Mouse (Mus musculus): ENCODE data around the gene Med16.

Gene Med16

GRCm38 (mm10) chr10:79917532-79918100, 8.9 kb upstream of the Med16 start:
- DNase-seq (ENCODE audit: low spot score in 2 of 2), result no peak

GRCm38 (mm10) chr10:79916808-79917531, 8.2 kb upstream of the Med16 start, which contains the start of gene Kiss1r:
Gene Kiss1r (plus strand): TSS chr10:79916971.
- DNase-seq (ENCODE audit: low spot score in 2 of 2), result peak; percentile 78 to 80

- DNase-seq (ENCODE audit: low spot score in 2 of 2), result no peak
Observed at GRCm38 (mm10) chr10:79916081-79916480, 7.4 kb upstream of the Med16 start.

- DNase-seq (ENCODE audit: low spot score in 2 of 2), result no peak
Observed at GRCm38 (mm10) chr10:79914948-79915596, 6.3 kb upstream of the Med16 start.

- no peak for DNase-seq (ENCODE audit: low spot score in 2 of 2)
Observed at GRCm38 (mm10) chr10:79914131-79914947, 5.6 kb upstream of the Med16 start.

GRCm38 (mm10) chr10:79912412-79912811, 3.7 kb upstream of the Med16 start:
- DNase-seq (ENCODE audit: low spot score in 2 of 2), result no peak

- DNase-seq (ENCODE audit: low spot score in 2 of 2), result no peak
Observed at GRCm38 (mm10) chr10:79910556-79910955, 1.8 kb upstream of the Med16 start, which contains the start of gene Gm26602. Gene Gm26602 (plus strand): TSS chr10:79910856.

GRCm38 (mm10) chr10:79909092-79909922, 584 bp upstream of the Med16 start:
- peak; percentile 54 to 57 for DNase-seq (ENCODE audit: low spot score in 2 of 2)

GRCm38 (mm10) chr10:79907415-79907814, 1.3 kb downstream of the Med16 start:
- DNase-seq (ENCODE audit: low spot score in 2 of 2), result no peak

- no peak for DNase-seq (ENCODE audit: low spot score in 2 of 2)
Observed at GRCm38 (mm10) chr10:79906712-79907111, 2.0 kb downstream of the Med16 start.

GRCm38 (mm10) chr10:79900951-79901410, 7.7 kb downstream of the Med16 start:
- no peak for DNase-seq (ENCODE audit: low spot score in 2 of 2)

GRCm38 (mm10) chr10:79897316-79898245, 11.1 kb downstream of the Med16 start:
- DNase-seq (ENCODE audit: low spot score in 2 of 2), result peak; percentile 69 to 80

GRCm38 (mm10) chr10:79896814-79897213, 11.9 kb downstream of the Med16 start:
- peak in 1 of 2 experiments; percentile 42 for DNase-seq (ENCODE audit: low spot score in 2 of 2)

GRCm38 (mm10) chr10:79896306-79896705, 12.4 kb downstream of the Med16 start:
- no peak for DNase-seq (ENCODE audit: low spot score in 2 of 2)

- peak; percentile 78 to 83 for DNase-seq (ENCODE audit: low spot score in 2 of 2)
Observed at GRCm38 (mm10) chr10:79892451-79893118, 16.1 kb downstream of the Med16 start.

- DNase-seq (ENCODE audit: low spot score in 2 of 2), result no peak
Observed at GRCm38 (mm10) chr10:79890670-79891069, 18.1 kb downstream of the Med16 start, which contains the start of gene Cfd. Gene Cfd (plus strand): TSS chr10:79890853.

GRCm38 (mm10) chr10:79889386-79889785, 19.3 kb downstream of the Med16 start:
- DNase-seq (ENCODE audit: low spot score in 2 of 2), result no peak

- DNase-seq (ENCODE audit: low spot score in 2 of 2), result no peak
Observed at GRCm38 (mm10) chr10:79886611-79887010, 22.1 kb downstream of the Med16 start.

GRCm38 (mm10) chr10:79886054-79886453, 22.7 kb downstream of the Med16 start, which contains the start of gene Elane:
Gene Elane (plus strand): TSS chr10:79886247.
- no peak for DNase-seq (ENCODE audit: low spot score in 2 of 2)
